ENCODE assay signal across 20 mouse cellular contexts in genomic region chr9:13913459-13913858, GRCm38 (mm10).
A peak's percentile ranks its signal among the peaks of the same experiment; 100 is the strongest.
DNase-seq lines count a peak whose midpoint lies in the region; ATAC-seq lines count a peak whose summit lies in the region.
"Had no signal": no experiment of that assay in that cellular context is flagged by ENCODE, and none has a peak within 500 bp of the region (broad histone marks: within the 10 kb centered on the region; RNA-seq: fewer than 3 reads in every experiment).

No protein-coding gene starts in this region.

- ATAC-seq in forebrain, embryonic 13.5 days = peak; percentile 53; the same call in 1 of the 2 replicates
- ATAC-seq in forebrain, embryonic 12.5 days (ENCODE audit: low FRiP score) = no peak
- ATAC-seq in midbrain, embryonic 15.5 days (replicated peaks) = peak; percentile 88
- ATAC-seq in megakaryocyte, adult 5-6 weeks (ENCODE audit: poor library complexity, severe bottlenecking) = no peak
- ATAC-seq: CD4-positive, CD25-positive, alpha-beta regulatory T cell, adult 4 months; hindbrain, postnatal 0 days had no signal

- peaks cover 3% of the 10 kb centered on the region; the same call in 1 of the 2 replicates for H3K4me1 ChIP-seq in forebrain, embryonic 13.5 days
- peaks cover 3% of the 10 kb centered on the region for H3K4me1 ChIP-seq in forebrain, embryonic 12.5 days
- peaks cover 9% of the 10 kb centered on the region for H3K4me1 ChIP-seq in midbrain, embryonic 15.5 days
- H3K4me1 ChIP-seq: heart, embryonic 12.5 days; hindbrain, embryonic 12.5 days had no signal

- no peaks in the 10 kb centered on the region for H3K36me3 ChIP-seq in forebrain, embryonic 13.5 days (ENCODE audit: poor library complexity, severe bottlenecking)
- no peaks in the 10 kb centered on the region for H3K36me3 ChIP-seq in forebrain, embryonic 12.5 days (replicated peaks)
- no peaks in the 10 kb centered on the region for H3K36me3 ChIP-seq in midbrain, embryonic 15.5 days (replicated peaks)
- H3K36me3 ChIP-seq: embryonic facial prominence, embryonic 10.5 days; G1E; heart, embryonic 12.5 days; hindbrain, embryonic 12.5 days had no signal

- no peak overlapping the region for H3K4me2 ChIP-seq in forebrain, embryonic 13.5 days
- no peak overlapping the region for H3K4me2 ChIP-seq in forebrain, embryonic 12.5 days
- no peak overlapping the region for H3K4me2 ChIP-seq in midbrain, embryonic 15.5 days
- H3K4me2 ChIP-seq: heart, embryonic 12.5 days; hindbrain, embryonic 12.5 days had no signal

- peak; percentile 21 for DNase-seq in heart, adult 11 months
- DNase-seq in heart, postnatal 14 days = no peak
- DNase-seq in Muller cell, postnatal 12 days (ENCODE audit: inconsistent ontology term) = peak; percentile 48
- DNase-seq in layer of hippocampus, postnatal 10 days (ENCODE audit: low spot score in 2 of 2) = no peak
- DNase-seq: adrenal gland, postnatal 10 days; B cell, adult 2 months; cerebellum, adult 18-20 months; cerebellum, adult 9-11 months; gastrocnemius, postnatal 14 days; heart, postnatal 36 days had no signal

- no peaks in the 10 kb centered on the region for H3K27me3 ChIP-seq in forebrain, embryonic 13.5 days
- no peaks in the 10 kb centered on the region; the same call in 1 of the 2 replicates for H3K27me3 ChIP-seq in forebrain, embryonic 12.5 days
- H3K27me3 ChIP-seq in midbrain, embryonic 15.5 days (replicated peaks) = no peaks in the 10 kb centered on the region
- H3K27me3 ChIP-seq: hindbrain, embryonic 12.5 days had no signal

- no peak overlapping the region for H3K27ac ChIP-seq in forebrain, embryonic 13.5 days
- H3K27ac ChIP-seq in forebrain, embryonic 12.5 days = no peak overlapping the region
- peak overlapping the region; percentile 39 for H3K27ac ChIP-seq in midbrain, embryonic 15.5 days
- H3K27ac ChIP-seq: embryonic facial prominence, embryonic 10.5 days; hindbrain, embryonic 12.5 days; hindbrain, postnatal 0 days had no signal

- H3K9ac ChIP-seq in forebrain, embryonic 13.5 days = no peak overlapping the region
- H3K9ac ChIP-seq in forebrain, embryonic 12.5 days = no peak overlapping the region
- no peak overlapping the region for H3K9ac ChIP-seq in midbrain, embryonic 15.5 days
- H3K9ac ChIP-seq: heart, embryonic 12.5 days; hindbrain, embryonic 12.5 days had no signal

- intact Hi-C loops in heart, postnatal 14 days (cut with DNase I) = no loop called here

- H3K9me3 ChIP-seq in forebrain, embryonic 13.5 days (replicated peaks) = no peaks in the 10 kb centered on the region
- no peaks in the 10 kb centered on the region for H3K9me3 ChIP-seq in forebrain, embryonic 12.5 days
- no peaks in the 10 kb centered on the region for H3K9me3 ChIP-seq in midbrain, embryonic 15.5 days
- H3K9me3 ChIP-seq: embryonic facial prominence, embryonic 10.5 days; G1E; heart, embryonic 12.5 days; hindbrain, embryonic 12.5 days had no signal

- WGBS in forebrain, embryonic 13.5 days = 63% methylated on average over 3 of the region's 3 CpGs
- 75% methylated on average over 3 of the region's 3 CpGs for WGBS in forebrain, embryonic 12.5 days
- 36% methylated on average over 3 of the region's 3 CpGs for WGBS in midbrain, embryonic 15.5 days

- H3K4me3 ChIP-seq in forebrain, embryonic 13.5 days = no peak overlapping the region
- no peak overlapping the region for H3K4me3 ChIP-seq in forebrain, embryonic 12.5 days (replicated peaks)
- H3K4me3 ChIP-seq in midbrain, embryonic 15.5 days = no peak overlapping the region
- H3K4me3 ChIP-seq: embryonic facial prominence, embryonic 10.5 days; heart, embryonic 12.5 days; hindbrain, embryonic 12.5 days had no signal

Comparison
In these comparisons a context has a peak if more than half of its experiments do, and no peak if none do; other contexts are left out.
1. ATAC-seq: peak in forebrain, embryonic 13.5 days (single experiment) and midbrain, embryonic 15.5 days (single experiment); none in forebrain, embryonic 12.5 days (single experiment) and megakaryocyte, adult 5-6 weeks (single experiment).
2. DNase-seq: peak in heart, adult 11 months (single experiment) and Muller cell, postnatal 12 days (single experiment); none in heart, postnatal 14 days (0 of 2) and layer of hippocampus, postnatal 10 days (0 of 2).